In the genomic region with DNA sequence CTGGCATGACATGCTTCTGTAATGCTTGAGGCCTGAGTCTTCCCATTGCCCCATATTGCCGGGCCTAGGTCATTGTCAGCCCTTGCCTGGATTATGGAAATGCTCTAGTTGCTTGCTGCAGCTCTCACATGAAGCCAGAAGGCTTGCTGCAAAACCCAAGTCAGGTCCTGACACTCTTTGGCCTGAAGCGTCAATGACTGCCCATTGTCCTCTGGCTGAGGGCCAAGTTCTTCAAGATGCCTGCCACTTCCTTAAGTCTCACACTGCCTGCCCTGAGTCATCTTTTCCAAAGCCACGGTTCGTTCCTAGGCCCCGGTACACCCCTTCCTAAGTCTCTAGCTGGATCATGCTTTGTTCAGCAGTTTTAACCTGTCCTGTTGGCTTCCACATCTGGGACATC, we compare ENCODE assay signal across 31 mouse cellular contexts. TPM values are rescaled to one million over a fixed set of nuclear protein-coding genes. Genes with fewer than 3 reads are reported as not detected.
DNase-seq lines count a peak whose midpoint lies in the region; ATAC-seq and TF ChIP-seq lines count a peak whose summit lies in the region.
"Had no signal": no experiment of that assay in that cellular context is flagged by ENCODE, and none has a peak within 500 bp of the region (broad histone marks: within the 10 kb centered on the region; RNA-seq: fewer than 3 reads in every experiment).

No protein-coding gene starts in this region.

- H3K4me2 ChIP-seq in CH12.LX (ENCODE audit: insufficient read depth, low read depth, poor library complexity, severe bottlenecking), result no peak overlapping the region
- H3K4me2 ChIP-seq in hindbrain, embryonic 13.5 days, result no peak overlapping the region
- H3K4me2 ChIP-seq: embryonic facial prominence, embryonic 13.5 days; forebrain, embryonic 12.5 days; forebrain, embryonic 15.5 days; heart, embryonic 12.5 days; heart, embryonic 15.5 days; hindbrain, embryonic 14.5 days; intestine, embryonic 15.5 days had no signal

- no peak overlapping the region for H3K4me3 ChIP-seq in CH12.LX (replicated peaks in 1 of 3; ENCODE audit: low read depth in 2 of 3, low read length in 2 of 3, poor library complexity in 1 of 3)
- no peak overlapping the region for H3K4me3 ChIP-seq in hindbrain, embryonic 13.5 days
- H3K4me3 ChIP-seq: embryonic facial prominence, embryonic 10.5 days; embryonic facial prominence, embryonic 13.5 days; erythroblast, embryonic 14.5 days; forebrain, embryonic 12.5 days; forebrain, embryonic 15.5 days; heart, embryonic 12.5 days; heart, embryonic 15.5 days; hindbrain, embryonic 10.5 days; intestine, embryonic 15.5 days had no signal

- dilution Hi-C loops in CH12.LX (cut with MboI; ENCODE audit: extremely low pct_ligation_motif_present, extremely low pct_unique_long_range_greater_than_20kb, low sequenced_read_pairs), result no loop called here

- H3K79me2 ChIP-seq in CH12.LX (replicated peaks; ENCODE audit: control insufficient read depth, extremely low read depth, insufficient read depth, poor library complexity, severe bottlenecking), result no peaks in the 10 kb centered on the region

- in situ Hi-C loops in CH12.LX (cut with MboI; ENCODE audit: low pct_ligation_motif_present, low pct_unique_long_range_greater_than_20kb, low sequenced_read_pairs), result no loop called here

- TF ChIP-seq POLR2A in CH12.LX (IDR thresholded peaks at IDR 0.05; ENCODE audit: low read depth, low read length), result no peak

- no peak for TF ChIP-seq CTCF in CH12.LX (conservative IDR thresholded peaks at IDR 0.05 in 1 of 2, IDR thresholded peaks at IDR 0.05 in 1 of 2; ENCODE audit: low read depth in 2 of 2, low read length in 2 of 2)

- H3K36me3 ChIP-seq in CH12.LX (replicated peaks in 1 of 2; ENCODE audit: control insufficient read depth in 1 of 2, insufficient read depth in 1 of 2, low read length in 1 of 2), result no peaks in the 10 kb centered on the region
- H3K36me3 ChIP-seq in hindbrain, embryonic 13.5 days, result no peaks in the 10 kb centered on the region
- H3K36me3 ChIP-seq: embryonic facial prominence, embryonic 10.5 days; embryonic facial prominence, embryonic 13.5 days; forebrain, embryonic 12.5 days; forebrain, embryonic 15.5 days; G1E; heart, embryonic 12.5 days; heart, embryonic 15.5 days; hindbrain, embryonic 10.5 days; intestine, embryonic 15.5 days had no signal

- 74% methylated on average over 5 of the region's 5 CpGs for WGBS in hindbrain, embryonic 13.5 days

- peaks cover 10% of the 10 kb centered on the region for H3K9me3 ChIP-seq in CH12.LX (replicated peaks; ENCODE audit: low read length)
- no peaks in the 10 kb centered on the region for H3K9me3 ChIP-seq in hindbrain, embryonic 13.5 days
- H3K9me3 ChIP-seq: embryonic facial prominence, embryonic 10.5 days; embryonic facial prominence, embryonic 13.5 days; forebrain, embryonic 12.5 days; forebrain, embryonic 15.5 days; heart, embryonic 12.5 days; heart, embryonic 15.5 days; hindbrain, embryonic 10.5 days; intestine, embryonic 15.5 days had no signal

- ATAC-seq in hindbrain, embryonic 13.5 days (ENCODE audit: low FRiP score), result no peak
- ATAC-seq: forebrain, embryonic 15.5 days; intestine, embryonic 15.5 days; Patski had no signal

- TF ChIP-seq EP300 in CH12.LX (IDR thresholded peaks at IDR 0.05; ENCODE audit: low read length), result no peak

- H3K27me3 ChIP-seq in CH12.LX (replicated peaks), result peaks cover 67% of the 10 kb centered on the region
- peaks cover 56% of the 10 kb centered on the region for H3K27me3 ChIP-seq in hindbrain, embryonic 13.5 days

- H3K4me1 ChIP-seq in CH12.LX (ENCODE audit: control insufficient read depth in 1 of 2, insufficient read depth in 2 of 2), result peaks cover 3 to 6% of the 10 kb centered on the region in 2 experiments; a peak in 2 of 4 replicates
- H3K4me1 ChIP-seq in hindbrain, embryonic 13.5 days (replicated peaks), result peaks cover 63% of the 10 kb centered on the region

- H3K27ac ChIP-seq in CH12.LX (ENCODE audit: insufficient read depth, low read depth), result no peak overlapping the region
- no peak overlapping the region for H3K27ac ChIP-seq in hindbrain, embryonic 13.5 days
- H3K27ac ChIP-seq: embryonic facial prominence, embryonic 10.5 days; embryonic facial prominence, embryonic 13.5 days; forebrain, embryonic 12.5 days; forebrain, embryonic 15.5 days; heart, embryonic 15.5 days; hindbrain, embryonic 10.5 days; hindbrain, embryonic 14.5 days; intestine, embryonic 15.5 days had no signal

- no peak for TF ChIP-seq RAD21 in CH12.LX (IDR thresholded peaks at IDR 0.05; ENCODE audit: low read depth, low read length)

- peak; percentile 64 for DNase-seq in cerebellum, adult 11-12 months
- DNase-seq in cerebellum, adult 9-10 months, result no peak
- DNase-seq in 3134 (ENCODE audit: extremely low read depth, insufficient read length, low spot score), result peak; percentile 72
- DNase-seq in CH12.LX (ENCODE audit: extremely low read depth), result no peak
- DNase-seq in NIH3T3 (ENCODE audit: low read depth), result peak; percentile 71
- DNase-seq in adrenal gland, adult 8-10 months, result no peak
- no peak for DNase-seq in c-Kit-positive CD71-positive TER-119-positive erythroid progenitor cells, embryonic 14.5 days (ENCODE audit: low spot score)
- DNase-seq: adrenal gland, adult 2 months; adrenal gland, postnatal 25 days; cerebellum, adult 11 months; cerebellum, postnatal 10 days; cerebellum, postnatal 36 days; embryo, embryonic 11 days; gastrocnemius, postnatal 25 days; heart, adult 18-20 months; heart, postnatal 10 days; heart, postnatal 36 days; kidney, adult 8-10 months had no signal

- H3K9ac ChIP-seq in CH12.LX (ENCODE audit: insufficient read depth, low read depth), result no peak overlapping the region
- no peak overlapping the region for H3K9ac ChIP-seq in hindbrain, embryonic 13.5 days
- H3K9ac ChIP-seq: embryonic facial prominence, embryonic 13.5 days; forebrain, embryonic 12.5 days; forebrain, embryonic 15.5 days; heart, embryonic 12.5 days; heart, embryonic 15.5 days; hindbrain, embryonic 14.5 days; intestine, embryonic 15.5 days had no signal

TF ChIP-seq in CH12.LX, 34 proteins besides CTCF, POLR2A, EP300 and RAD21:
- peak; percentile 31; the same call in 1 of the 2 replicates for TF ChIP-seq JUND (conservative IDR thresholded peaks at IDR 0.05; ENCODE audit: low read depth, low read length)
- TF ChIP-seq ZNF384 (IDR thresholded peaks at IDR 0.05; ENCODE audit: low read depth, low read length), result no peak
- no peak for TF ChIP-seq CHD1 (IDR thresholded peaks at IDR 0.05; ENCODE audit: low read depth, low read length)
- no peak for TF ChIP-seq ZKSCAN1 (IDR thresholded peaks at IDR 0.05; ENCODE audit: borderline replicate concordance, low read depth, low read length)
- TF ChIP-seq MAFK (IDR thresholded peaks at IDR 0.05; ENCODE audit: insufficient replicate concordance, low read length), result no peak
- TF ChIP-seq TCF12 (IDR thresholded peaks at IDR 0.05; ENCODE audit: low read depth, low read length), result no peak
- TF ChIP-seq ZMIZ1 (IDR thresholded peaks at IDR 0.05; ENCODE audit: low read depth, low read length), result no peak

RNA-seq across cellular contexts. Expression of a gene that starts 12.0 kb away (rescaled TPM):
- total RNA-seq in CH12.LX (2012; rRNA removed) (0.30 and 0.34 TPM in 2 replicates), CH12.LX (2014; rRNA removed) (0.05 and 0.18 TPM in 2 replicates)
- polyA plus RNA-seq in CH12.LX (2012; ENCODE audit: insufficient read length, low read depth), result 0.71 and 0.83 TPM in 2 replicates
- total RNA-seq in adrenal gland, adult 8-10 months (2022), result 10 to 100 TPM in 3 of 4 experiments, 1 to 10 TPM in 1; 6.7 to 18.3 (median 14.0) TPM
- 21.4 and 22.1 TPM in 2 replicates for polyA plus RNA-seq in hindbrain, embryonic 13.5 days (2015; fragmentation: Nextera tagmentation; extraction: Ambion mirVana)
- polyA plus RNA-seq: erythroblast, embryonic 14.5 days had no signal

RNA-seq across cellular contexts. Expression of a gene that starts 32.1 kb away (rescaled TPM):
- total RNA-seq in CH12.LX (2012; rRNA removed) (not detected in 2 replicates), CH12.LX (2014; rRNA removed) (not detected in 2 replicates)
- not detected in 2 replicates for polyA plus RNA-seq in CH12.LX (2012; ENCODE audit: insufficient read length, low read depth)
- 1 to 10 TPM in 1 of 4 experiments, under 1 TPM in 3; 0.49 to 1.4 (median 0.84) TPM for total RNA-seq in adrenal gland, adult 8-10 months (2022)
- polyA plus RNA-seq in hindbrain, embryonic 13.5 days (2015; fragmentation: Nextera tagmentation; extraction: Ambion mirVana), result 23.8 and 25.2 TPM in 2 replicates
- polyA plus RNA-seq: erythroblast, embryonic 14.5 days had no signal

Comparison
In these comparisons a context has a peak if more than half of its experiments do, and no peak if none do; other contexts are left out.
1. DNase-seq: peak in cerebellum, adult 11-12 months (single experiment), 3134 (single experiment) and NIH3T3 (single experiment); none in cerebellum, adult 9-10 months (single experiment), CH12.LX (single experiment), adrenal gland, adult 8-10 months (single experiment) and c-Kit-positive CD71-positive TER-119-positive erythroid progenitor cells, embryonic 14.5 days (single experiment).
2. RNA of a gene that starts 12.0 kb away (total RNA-seq): 6.7 to 18.3 TPM in adrenal gland, adult 8-10 months; 0.05 to 0.34 TPM in CH12.LX; every median in the first group is over 4 times any median in the second.